Mouse (Mus musculus) urinary bladder, adult 2 months (tissue): ENCODE measurements around the gene Gpr173. TPM values are rescaled to one million over a fixed set of nuclear protein-coding genes. Genes with fewer than 3 reads are reported as not detected.
A peak's percentile ranks its signal among the peaks of the same experiment; 100 is the strongest.
"Not testable (repeated sequence)": the region's sequence is repeated elsewhere in the genome, so short reads cannot be mapped to it uniquely, and the experiment has no call there.

Experiments
- DNase-seq: peaks from one replicate; pipeline ENCODE4 v3.0.0; 2022; ENCODE audit warnings: low spot score
- polyA plus RNA-seq: library from polyadenylated mRNA; depleted of rRNA; stranded (reverse); fragments of >200 nt; gene quantifications from 2 replicates; pipeline ENCODE4 v1.2.3, GENCODE M21; 2012; rRNA removed

Gene Gpr173
- 4.7 and 4.8 TPM in 2 replicates for polyA plus RNA-seq

DNA sequence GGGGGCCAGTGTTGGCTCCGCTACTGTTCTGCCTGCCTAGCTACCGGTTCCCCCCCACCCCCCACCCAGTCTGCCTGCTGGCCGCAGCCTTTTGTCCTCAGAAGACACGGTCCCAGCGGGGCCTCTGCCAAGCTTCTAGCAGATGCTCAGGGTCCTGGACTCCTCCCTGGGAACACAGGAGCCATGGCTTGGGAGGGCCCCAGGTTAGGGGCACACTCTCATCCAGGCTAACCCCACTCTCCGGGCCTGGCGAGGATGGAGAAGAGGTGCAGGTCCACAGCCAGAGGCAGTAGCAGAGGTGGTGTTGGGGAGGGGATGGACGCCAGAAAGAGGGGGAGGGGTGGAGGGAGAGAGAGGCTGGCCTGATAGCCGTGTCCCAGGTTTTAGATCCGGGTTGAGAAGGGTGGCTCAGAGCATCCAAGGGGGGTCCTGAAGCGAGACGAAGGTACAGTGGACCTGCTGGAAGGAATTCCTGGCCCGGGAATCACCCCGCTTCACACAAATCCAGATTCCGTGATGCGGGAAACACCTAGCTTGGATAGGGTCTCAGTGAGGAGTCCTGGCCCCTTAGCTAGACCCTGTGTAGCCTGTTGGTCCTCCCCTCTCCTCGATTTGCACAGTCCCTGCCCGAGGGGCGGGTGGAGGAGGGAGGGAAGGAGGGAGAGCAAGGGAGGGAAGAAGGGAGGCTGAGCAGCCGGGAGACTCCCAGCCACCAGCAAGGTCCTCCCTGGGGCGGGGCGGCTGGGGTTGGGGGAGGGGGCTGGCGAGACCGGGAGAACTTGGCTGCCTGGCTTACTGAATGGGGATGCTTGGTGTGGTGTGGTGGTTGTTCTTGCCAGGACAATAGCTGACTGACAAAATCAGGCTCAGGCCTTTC is at the start of gene Gpr173:
Gene Gpr173, minus strand, starts transcription at position 308 of the 877 bp plus-strand sequence.
- DNase-seq, result no peak

- DNase-seq, result no peak
These were observed 34.7 kb upstream of the Gpr173 start for GRCm38 (mm10) chrX:152403251-152403650.

GRCm38 (mm10) chrX:152400096-152400495 is 31.6 kb upstream of the Gpr173 start:
- DNase-seq, result no peak

GRCm38 (mm10) chrX:152368054-152368396 is 479 bp downstream of the Gpr173 start:
- DNase-seq, result no peak

- DNase-seq, result no peak
These were observed 2.1 kb downstream of the Gpr173 start for GRCm38 (mm10) chrX:152366418-152366817.

DNA sequence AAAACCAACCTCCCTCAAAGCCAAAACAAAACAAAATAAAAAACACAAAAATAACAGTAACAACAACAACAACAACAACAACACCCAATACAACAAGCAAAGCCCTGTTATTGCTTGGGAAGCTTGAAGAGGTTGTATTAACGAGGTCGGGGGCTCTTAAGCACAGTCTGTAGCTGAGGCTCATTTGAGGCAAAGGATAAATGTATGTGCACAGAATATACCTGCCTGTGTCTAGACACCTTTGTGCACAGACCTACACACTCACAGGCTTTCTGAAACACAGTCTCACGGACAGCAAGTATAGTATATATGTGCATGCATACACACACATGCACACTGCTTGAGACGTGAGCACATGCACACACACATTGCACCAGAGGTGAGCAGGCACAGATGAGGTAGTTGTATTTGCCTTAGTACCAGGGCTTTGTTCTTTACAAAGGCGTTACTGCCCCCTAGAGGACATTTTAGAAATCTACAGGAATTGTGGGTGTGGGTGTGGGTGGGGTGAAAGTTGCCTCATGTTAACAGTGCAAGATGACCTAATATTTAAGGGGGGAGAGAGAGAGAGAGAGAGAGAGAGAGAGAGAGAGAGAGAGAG is 15.9 kb downstream of the Gpr173 start:
- no peak for DNase-seq

DNA sequence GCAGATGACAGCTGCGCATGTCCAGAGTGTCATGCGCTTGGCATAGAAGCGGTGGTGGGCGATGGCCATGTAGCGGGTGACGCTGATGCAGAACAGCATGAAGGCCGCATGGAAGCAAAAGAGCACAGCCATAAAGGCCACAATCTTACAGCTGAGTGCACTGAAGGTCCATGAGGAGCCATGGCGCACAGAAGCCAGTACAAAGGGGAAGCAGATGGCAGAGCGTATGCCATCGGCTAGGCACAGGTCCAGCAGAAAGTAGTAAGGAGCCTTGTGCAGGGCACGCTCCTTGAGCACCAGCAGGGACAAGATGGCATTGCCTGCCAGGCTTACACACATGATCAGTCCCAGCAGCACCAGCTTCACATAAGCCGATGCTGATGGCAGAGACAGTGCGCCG is 21.5 kb downstream of the Gpr173 start:
- no peak for DNase-seq

DNA sequence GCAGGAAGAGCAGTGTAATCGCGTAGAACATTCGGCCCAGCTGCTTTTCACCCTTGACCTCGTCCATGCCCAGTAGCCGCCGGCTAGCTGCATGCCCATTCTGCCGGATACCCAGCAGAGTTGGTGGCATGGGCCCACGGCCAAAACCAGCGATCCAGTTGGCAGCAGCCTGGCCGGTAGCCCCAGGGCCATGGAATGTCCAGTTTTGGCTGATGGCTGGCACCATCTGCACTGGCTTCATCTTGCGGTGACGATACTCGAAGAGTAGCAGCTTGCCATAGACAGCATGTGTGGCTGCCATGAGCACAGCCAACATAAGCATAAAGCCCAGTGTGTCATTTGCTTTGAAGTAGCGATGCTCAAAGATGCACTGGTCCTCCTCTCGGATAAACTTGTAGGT is 21.9 kb downstream of the Gpr173 start:
- no peak for DNase-seq

DNA sequence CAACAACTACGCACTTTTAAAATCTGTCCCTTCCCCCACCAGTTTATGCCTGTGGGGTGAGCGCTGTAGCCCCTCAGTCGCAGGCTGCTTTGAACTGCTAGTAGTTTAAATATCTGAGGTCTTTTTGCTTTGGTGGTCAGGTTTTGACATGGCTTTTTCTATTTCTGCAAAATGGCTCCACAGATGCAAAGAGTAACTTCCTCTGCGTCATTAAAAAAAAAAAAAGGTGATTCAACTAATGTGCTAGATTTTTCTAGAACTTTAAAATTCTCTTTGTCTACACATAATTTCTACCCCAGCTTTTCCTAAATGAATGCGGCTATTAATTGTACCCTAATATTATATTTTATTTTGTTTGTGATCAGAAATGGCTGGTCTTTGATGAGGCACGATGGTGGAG is 25.6 kb downstream of the Gpr173 start:
- DNase-seq, result no peak

GRCm38 (mm10) chrX:152342358-152342901 is 26.1 kb downstream of the Gpr173 start, which contains the start of gene Tspyl2:
Gene Tspyl2 (minus strand): TSS chrX:152342425.
- DNase-seq, result peak; percentile 74

DNA sequence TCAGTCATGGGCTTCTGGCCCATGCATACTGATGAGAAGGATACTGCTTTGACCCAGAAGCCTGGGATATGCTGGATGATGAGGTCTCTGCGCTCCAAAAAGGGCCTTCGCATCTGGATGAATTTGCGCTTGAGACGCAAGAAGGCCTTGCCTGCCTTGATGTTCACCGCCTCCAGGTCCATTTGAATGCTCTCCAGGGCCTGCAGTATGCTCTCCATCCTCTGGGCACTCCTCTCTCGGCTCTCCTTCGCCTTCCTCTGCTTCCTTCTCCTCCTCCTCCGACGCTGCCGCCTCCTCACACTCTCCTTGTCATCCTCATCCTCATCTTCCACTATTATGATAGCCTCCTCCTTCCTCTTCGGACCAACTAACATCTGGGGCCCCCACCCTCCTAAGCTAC is 27.0 kb downstream of the Gpr173 start:
- no peak for DNase-seq

GRCm38 (mm10) chrX:152336546-152337332 is 31.8 kb downstream of the Gpr173 start:
- peak; percentile 61 for DNase-seq

GRCm38 (mm10) chrX:152336123-152336522 is 32.4 kb downstream of the Gpr173 start:
- DNase-seq, result not testable (repeated sequence)

GRCm38 (mm10) chrX:152329400-152329799 is 39.1 kb downstream of the Gpr173 start:
- not testable (repeated sequence) for DNase-seq

DNA sequence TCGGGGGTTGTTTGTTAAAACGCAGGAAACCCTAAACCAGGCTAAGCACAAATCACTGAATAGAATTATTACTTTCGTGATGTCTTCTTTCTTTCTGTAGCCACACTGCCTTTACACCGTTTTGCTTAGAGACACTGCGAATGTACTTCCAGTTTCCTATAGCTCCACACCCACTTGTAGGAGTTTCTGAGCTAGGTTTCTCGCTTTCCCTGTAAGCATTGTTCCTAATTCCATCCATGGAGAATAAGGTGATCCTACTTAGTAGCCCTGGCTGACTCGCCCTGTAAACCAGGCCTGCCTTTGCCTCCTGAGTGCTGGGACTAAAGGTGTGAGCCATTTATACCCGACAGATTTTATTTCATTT is 40.8 kb downstream of the Gpr173 start:
- DNase-seq, result no peak

DNA sequence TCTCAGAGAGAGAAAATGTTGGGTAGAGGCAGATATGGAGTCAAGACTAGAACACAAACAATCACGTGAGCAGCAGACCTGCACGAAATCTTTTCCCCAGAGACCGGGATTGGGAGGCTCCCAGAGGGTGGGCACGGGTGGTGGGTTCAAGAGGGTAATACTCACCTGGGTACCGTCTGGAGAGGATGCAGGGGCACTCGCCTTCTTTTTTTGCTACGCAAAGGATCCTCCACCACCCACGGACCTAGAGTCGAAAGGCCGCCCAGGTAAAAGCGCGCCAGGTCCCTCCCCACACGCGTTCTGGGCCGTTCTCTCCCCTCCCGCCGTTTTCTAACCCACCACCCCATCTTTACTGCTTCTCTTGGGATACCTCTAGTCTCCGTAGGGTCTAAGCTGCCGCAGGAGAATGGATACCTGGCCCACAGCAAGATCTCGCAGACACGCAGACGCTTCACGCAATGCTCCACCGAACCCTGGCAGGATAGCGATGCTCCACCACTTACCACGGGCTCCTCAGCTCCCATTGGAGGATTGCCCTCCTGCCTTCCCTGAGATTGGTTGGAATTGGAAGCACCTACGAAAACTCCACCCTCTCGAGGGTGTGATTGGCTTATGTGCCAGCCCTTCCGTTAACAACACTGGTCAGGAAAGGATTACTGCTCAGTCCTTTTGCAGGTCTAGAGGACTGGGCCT is 41.4 kb downstream of the Gpr173 start, which contains the start of gene Kantr:
Gene Kantr, minus strand, starts transcription at position 500 of the 693 bp plus-strand sequence.
- DNase-seq, result peak; percentile 38

DNA sequence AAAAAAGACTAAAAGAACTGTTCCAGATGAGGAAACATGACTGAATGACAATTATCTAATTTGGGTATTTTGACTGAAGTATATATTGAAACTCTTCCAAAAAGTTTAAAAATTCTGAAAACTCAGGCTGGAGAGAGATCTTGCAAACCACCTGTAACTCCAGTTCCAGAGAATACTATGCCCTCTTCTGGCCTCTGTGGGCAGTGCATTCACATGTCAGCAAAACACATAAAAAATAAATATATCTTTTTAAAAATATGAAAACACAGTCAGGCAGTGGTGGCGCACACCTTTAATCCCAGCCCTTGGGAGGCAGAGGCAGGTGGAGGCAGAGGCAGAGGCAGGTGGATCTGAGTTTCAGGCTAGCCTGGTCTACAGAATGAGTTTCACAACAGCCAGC is 44.9 kb downstream of the Gpr173 start:
- DNase-seq, result no peak

GRCm38 (mm10) chrX:152322776-152323175 is 45.7 kb downstream of the Gpr173 start:
- no peak for DNase-seq

DNA sequence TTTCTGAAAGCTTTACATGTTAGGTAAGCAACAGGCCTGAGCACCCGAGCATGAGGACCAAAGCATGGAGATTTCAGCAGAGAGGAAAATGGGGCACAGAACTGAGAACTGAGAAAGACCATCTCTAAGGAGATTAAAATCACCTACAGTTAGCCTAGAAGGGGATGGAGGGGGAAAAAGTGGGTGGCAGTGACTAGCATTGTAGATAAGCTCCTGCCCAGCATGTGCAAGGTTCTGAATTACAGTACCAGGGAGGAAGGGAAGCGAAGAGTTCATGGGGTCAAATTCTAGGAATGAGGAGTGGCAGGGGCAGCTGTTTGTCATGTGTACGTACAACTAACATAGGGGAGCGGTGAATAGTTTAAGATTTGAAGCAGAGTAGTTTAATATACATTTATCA is 48.0 kb downstream of the Gpr173 start:
- DNase-seq, result no peak

- DNase-seq, result no peak
These were observed 60.6 kb downstream of the Gpr173 start for GRCm38 (mm10) chrX:152307942-152308341.

DNA sequence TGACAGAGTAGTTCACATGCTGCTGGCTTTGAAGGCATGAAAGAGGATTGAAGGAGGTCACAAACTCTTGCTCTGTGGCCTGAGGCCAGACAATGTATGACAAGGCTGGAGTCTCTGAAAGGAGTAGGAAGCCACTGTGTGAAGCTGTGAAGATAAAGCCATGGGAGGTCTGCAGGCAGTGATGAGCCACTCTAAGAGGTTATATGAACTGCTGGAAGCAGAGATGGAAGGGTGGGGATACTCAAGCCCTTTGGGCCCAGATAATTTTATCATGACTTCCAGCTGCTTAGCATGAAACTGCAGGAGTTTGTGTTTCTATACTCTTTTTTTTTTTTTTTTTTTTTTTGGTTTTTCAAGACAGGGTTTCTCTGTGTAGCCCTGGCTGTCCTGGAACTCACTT is 61.1 kb downstream of the Gpr173 start:
- no peak for DNase-seq
